Mouse (Mus musculus) liver, embryonic 12.5 days (tissue): ENCODE results near the gene Xpo5. TPM values are rescaled to one million over a fixed set of nuclear protein-coding genes. Genes with fewer than 3 reads are reported as not detected.

Experiments
- ATAC-seq: fragments of 200-750 bp; cut with Nextera tagmentation; 2 replicates; pipeline ENCODE4 v1.8.0; 2017; ENCODE audit warnings: moderate number of reproducible peaks, mild to moderate bottlenecking, moderate library complexity
- H3K27ac ChIP-seq: fragments of 300-500 bp; sonication (generic); 2 replicates; pipeline ENCODE4 v1.5.1; 2016; ENCODE audit warnings: mild to moderate bottlenecking
- H3K27me3 ChIP-seq: fragments of 300-500 bp; sonication (generic); replicated peaks from 2 replicates; pipeline ENCODE4 v1.6.1; 2016; ENCODE audit warnings: mild to moderate bottlenecking, moderate library complexity
- H3K36me3 ChIP-seq: fragments of 300-500 bp; sonication (generic); 2 replicates; pipeline ENCODE4 v1.6.1; 2016; ENCODE audit warnings: mild to moderate bottlenecking, moderate library complexity
- H3K4me1 ChIP-seq: fragments of 300-500 bp; sonication (generic); 2 replicates; pipeline ENCODE4 v1.6.1; 2016
- H3K4me2 ChIP-seq: fragments of 300-500 bp; sonication (generic); 2 replicates; pipeline ENCODE4 v1.6.1; 2016; ENCODE audit warnings: mild to moderate bottlenecking, moderate library complexity
- H3K4me3 ChIP-seq: fragments of 300-500 bp; sonication (generic); 2 replicates; pipeline ENCODE4 v1.5.1; 2016; ENCODE audit warnings: mild to moderate bottlenecking, moderate library complexity
- H3K9ac ChIP-seq: fragments of 300-500 bp; sonication (generic); 2 replicates; pipeline ENCODE4 v1.6.1; 2016; ENCODE audit warnings: mild to moderate bottlenecking, moderate library complexity
- H3K9me3 ChIP-seq: fragments of 300-500 bp; sonication (generic); replicated peaks from 2 replicates; pipeline ENCODE4 v1.6.1; 2016; ENCODE audit warnings: mild to moderate bottlenecking, moderate library complexity
- WGBS: fragments of 180-500 bp; shearing (Covaris S2); methylation state at CpG from one replicate; pipeline ENCODE4 v1.1.7; 2016; ENCODE audit not compliant: insufficient replicate concordance; 5-methylcytosine and 5-hydroxymethylcytosine counted together
- polyA plus RNA-seq: library from polyadenylated mRNA; unstranded; fragments of >200 nt; fragmentation: Nextera tagmentation; extraction: Ambion mirVana; gene quantifications from 2 replicates; pipeline ENCODE4 v1.2.1, GENCODE M21; 2016

Xpo5 gene
- polyA plus RNA-seq, 1 experiment from 2014 or later = 34.9 TPM

- 44% methylated on average over 9 of the region's 9 CpGs for WGBS
- peaks cover 64% of the 10 kb centered on the region for H3K36me3 ChIP-seq
- peak overlapping the region; percentile 78 for H3K4me2 ChIP-seq
- peak overlapping the region; percentile 92 for H3K9ac ChIP-seq
- no peaks in the 10 kb centered on the region for H3K9me3 ChIP-seq
- H3K4me1 ChIP-seq = peaks cover 47% of the 10 kb centered on the region
- peak overlapping the region; percentile 98 for H3K27ac ChIP-seq
- peak overlapping the region; percentile 81 for H3K4me3 ChIP-seq
- H3K27me3 ChIP-seq = no peaks in the 10 kb centered on the region
- no peak for ATAC-seq
Observed at GRCm38 (mm10) chr17:46162951-46163421, 39.6 kb upstream of the Xpo5 start.

GRCm38 (mm10) chr17:46164301-46164700 is 38.3 kb upstream of the Xpo5 start:
- H3K36me3 ChIP-seq = peaks cover 77% of the 10 kb centered on the region
- peaks cover 46% of the 10 kb centered on the region for H3K4me1 ChIP-seq
- H3K27ac ChIP-seq = no peak overlapping the region
- H3K9me3 ChIP-seq = no peaks in the 10 kb centered on the region
- H3K4me3 ChIP-seq = no peak overlapping the region
- no peak for ATAC-seq
- H3K4me2 ChIP-seq = no peak overlapping the region
- WGBS = 90% methylated on average over 8 of the region's 8 CpGs
- H3K9ac ChIP-seq = no peak overlapping the region
- no peaks in the 10 kb centered on the region for H3K27me3 ChIP-seq

DNA sequence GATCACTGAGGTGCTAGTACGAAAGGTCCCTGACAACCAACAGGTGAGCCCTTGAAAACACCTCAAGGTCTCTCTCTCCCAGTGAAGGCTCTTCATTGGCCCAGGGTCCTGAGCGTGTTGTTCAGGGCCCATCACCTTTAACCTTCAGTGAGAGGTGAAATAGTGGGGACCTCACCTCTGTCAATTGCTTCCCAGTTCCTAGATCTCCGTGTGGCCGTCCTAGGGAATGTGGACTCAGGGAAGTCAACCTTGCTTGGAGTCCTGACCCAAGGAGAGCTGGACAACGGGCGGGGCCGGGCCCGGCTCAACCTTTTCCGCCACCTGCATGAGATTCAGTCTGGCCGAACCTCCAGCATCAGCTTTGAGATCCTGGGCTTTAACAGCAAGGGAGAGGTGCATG is 37.8 kb upstream of the Xpo5 start:
- no peak overlapping the region for H3K9ac ChIP-seq
- H3K9me3 ChIP-seq = no peaks in the 10 kb centered on the region
- ATAC-seq = no peak
- peaks cover 82% of the 10 kb centered on the region for H3K36me3 ChIP-seq
- H3K4me1 ChIP-seq = peaks cover 46% of the 10 kb centered on the region
- 93% methylated on average over 10 of the region's 10 CpGs for WGBS
- H3K4me2 ChIP-seq = no peak overlapping the region
- H3K27me3 ChIP-seq = no peaks in the 10 kb centered on the region
- H3K27ac ChIP-seq = no peak overlapping the region
- H3K4me3 ChIP-seq = no peak overlapping the region

GRCm38 (mm10) chr17:46165460-46165859 is 37.1 kb upstream of the Xpo5 start:
- H3K27ac ChIP-seq = no peak overlapping the region
- no peak overlapping the region for H3K4me3 ChIP-seq
- H3K4me2 ChIP-seq = no peak overlapping the region
- WGBS = 90% methylated on average over 12 of the region's 12 CpGs
- no peaks in the 10 kb centered on the region for H3K27me3 ChIP-seq
- no peak for ATAC-seq
- H3K36me3 ChIP-seq = peaks cover 89% of the 10 kb centered on the region
- no peak overlapping the region for H3K9ac ChIP-seq
- H3K9me3 ChIP-seq = no peaks in the 10 kb centered on the region
- H3K4me1 ChIP-seq = peaks cover 46% of the 10 kb centered on the region

DNA sequence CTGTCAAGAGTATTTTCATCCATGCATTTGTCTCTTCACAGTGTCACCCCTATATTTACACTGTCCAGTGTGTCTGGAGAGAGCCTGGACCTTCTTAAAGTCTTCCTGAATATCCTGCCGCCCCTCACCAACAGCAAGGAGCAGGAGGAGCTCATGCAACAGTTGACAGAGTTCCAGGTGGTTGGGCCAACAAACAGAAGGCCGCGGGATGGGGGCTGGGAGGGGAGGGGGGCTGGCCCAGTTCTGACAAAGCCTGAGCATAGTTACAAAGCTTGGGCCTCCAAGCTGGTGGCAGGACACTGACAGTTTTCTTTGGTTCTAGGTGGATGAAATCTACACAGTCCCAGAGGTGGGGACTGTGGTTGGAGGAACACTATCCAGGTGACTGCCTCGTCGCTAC is 36.3 kb upstream of the Xpo5 start:
- no peak for ATAC-seq
- Histone ChIP-seq H3K4me3 (no peak overlapping the region), H3K4me2 (no peak overlapping the region), H3K36me3 (peaks cover 97% of the 10 kb centered on the region), H3K27me3 (no peaks in the 10 kb centered on the region), H3K27ac (peak overlapping the region; percentile 45; the same call in 1 of the 2 replicates), H3K4me1 (peaks cover 45% of the 10 kb centered on the region), H3K9ac (no peak overlapping the region), H3K9me3 (no peaks in the 10 kb centered on the region)
- WGBS = 80% methylated on average over 5 of the region's 5 CpGs

GRCm38 (mm10) chr17:46167014-46167413 is 35.6 kb upstream of the Xpo5 start:
- peak overlapping the region; percentile 45; the same call in 1 of the 2 replicates for H3K27ac ChIP-seq
- H3K4me3 ChIP-seq = no peak overlapping the region
- H3K4me2 ChIP-seq = no peak overlapping the region
- no peaks in the 10 kb centered on the region for H3K9me3 ChIP-seq
- H3K36me3 ChIP-seq = peaks cover 100% of the 10 kb centered on the region
- peaks cover 38% of the 10 kb centered on the region for H3K4me1 ChIP-seq
- H3K27me3 ChIP-seq = no peaks in the 10 kb centered on the region
- H3K9ac ChIP-seq = no peak overlapping the region
- ATAC-seq = no peak
- 84% methylated on average over 11 of the region's 11 CpGs for WGBS

DNA sequence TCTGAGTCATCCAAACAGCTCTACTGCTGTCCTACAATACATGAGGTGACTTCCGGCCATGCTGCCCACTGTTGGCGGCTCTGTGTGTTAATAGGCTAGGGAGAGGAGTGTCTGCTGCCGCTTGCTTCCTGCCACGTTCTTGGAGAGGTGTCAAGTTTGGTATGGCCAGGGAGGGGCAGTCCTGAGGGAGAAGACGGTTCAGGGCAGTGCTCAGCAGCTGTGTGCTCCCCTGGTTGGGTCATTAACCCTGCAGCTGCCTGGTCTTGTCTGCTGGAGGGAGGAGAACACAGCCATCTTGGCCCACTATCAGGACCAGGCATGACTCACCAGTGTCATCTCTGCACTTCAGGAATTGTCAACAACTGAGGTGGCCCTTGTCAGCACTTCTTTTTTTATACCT is 34.3 kb upstream of the Xpo5 start:
- 56% methylated on average over 5 of the region's 5 CpGs for WGBS
- no peaks in the 10 kb centered on the region for H3K9me3 ChIP-seq
- peaks cover 25% of the 10 kb centered on the region for H3K4me1 ChIP-seq
- no peak overlapping the region for H3K9ac ChIP-seq
- H3K27ac ChIP-seq = peak overlapping the region; percentile 73
- ATAC-seq = peak; percentile 77
- H3K36me3 ChIP-seq = peaks cover 100% of the 10 kb centered on the region
- H3K27me3 ChIP-seq = no peaks in the 10 kb centered on the region
- no peak overlapping the region for H3K4me3 ChIP-seq
- no peak overlapping the region for H3K4me2 ChIP-seq

DNA sequence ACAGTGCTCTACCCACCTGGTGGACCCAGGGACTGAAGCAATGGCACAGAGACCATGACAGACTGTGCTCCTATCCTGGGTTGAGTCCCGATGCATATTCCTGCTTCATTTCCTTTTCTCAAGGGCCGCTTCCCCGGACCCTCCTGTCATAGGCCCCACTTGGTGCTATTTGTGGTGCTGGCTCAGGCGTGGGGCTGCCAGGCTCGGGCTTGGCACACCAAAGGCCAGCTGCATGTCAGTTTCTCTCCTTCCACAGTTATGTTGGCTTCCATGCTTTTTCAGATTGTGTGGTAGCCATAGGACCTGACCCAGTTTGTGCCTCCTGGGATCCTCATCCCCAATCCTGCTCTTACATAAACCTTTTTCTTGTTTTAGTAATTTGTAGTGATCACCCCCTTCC is 33.8 kb upstream of the Xpo5 start:
- Histone ChIP-seq H3K9me3 (no peaks in the 10 kb centered on the region), H3K4me3 (no peak overlapping the region), H3K4me1 (peaks cover 22% of the 10 kb centered on the region), H3K36me3 (peaks cover 99% of the 10 kb centered on the region), H3K27ac (peak overlapping the region; percentile 73; the same call in 1 of the 2 replicates), H3K4me2 (no peak overlapping the region), H3K27me3 (no peaks in the 10 kb centered on the region), H3K9ac (no peak overlapping the region)
- 83% methylated on average over 5 of the region's 5 CpGs for WGBS
- no peak for ATAC-seq

DNA sequence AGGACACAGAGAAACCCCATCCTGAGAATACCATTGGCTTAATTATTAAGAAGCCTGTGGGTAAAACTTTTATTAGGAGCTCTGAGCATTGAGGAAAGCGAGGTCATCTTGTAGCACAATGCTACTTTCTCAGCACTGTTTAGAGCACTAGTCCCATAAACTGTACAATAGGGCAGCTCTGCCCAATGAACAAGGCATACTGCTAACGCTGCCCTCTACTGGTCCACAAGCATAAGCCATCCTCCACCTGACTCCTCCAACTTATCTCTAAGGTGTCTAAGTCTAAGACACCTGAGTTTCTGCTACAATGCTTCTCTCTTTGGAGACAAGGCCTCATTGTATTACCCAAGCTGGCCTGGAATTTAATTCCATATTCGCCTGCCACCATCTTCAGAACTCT is 32.0 kb upstream of the Xpo5 start:
- H3K9ac ChIP-seq = no peak overlapping the region
- peak overlapping the region; percentile 3; the same call in 1 of the 2 replicates for H3K27ac ChIP-seq
- no peak overlapping the region for H3K4me3 ChIP-seq
- peaks cover 96% of the 10 kb centered on the region for H3K36me3 ChIP-seq
- peaks cover 20% of the 10 kb centered on the region for H3K4me1 ChIP-seq
- no peak for ATAC-seq
- H3K4me2 ChIP-seq = no peak overlapping the region
- WGBS = 59% methylated on average over 3 of the region's 3 CpGs
- no peaks in the 10 kb centered on the region for H3K9me3 ChIP-seq
- no peaks in the 10 kb centered on the region for H3K27me3 ChIP-seq

GRCm38 (mm10) chr17:46182273-46182672 is 20.3 kb upstream of the Xpo5 start:
- 89% methylated on average over 4 of the region's 4 CpGs for WGBS
- no peak for ATAC-seq
- Histone ChIP-seq H3K36me3 (peaks cover 100% of the 10 kb centered on the region), H3K4me1 (no peaks in the 10 kb centered on the region), H3K4me2 (no peak overlapping the region), H3K27me3 (no peaks in the 10 kb centered on the region), H3K27ac (no peak overlapping the region), H3K4me3 (no peak overlapping the region), H3K9ac (no peak overlapping the region), H3K9me3 (no peaks in the 10 kb centered on the region)

- ATAC-seq = no peak
- Histone ChIP-seq H3K4me2 (no peak overlapping the region), H3K36me3 (peaks cover 98% of the 10 kb centered on the region)
Observed at GRCm38 (mm10) chr17:46188829-46189228, 13.8 kb upstream of the Xpo5 start.

DNA sequence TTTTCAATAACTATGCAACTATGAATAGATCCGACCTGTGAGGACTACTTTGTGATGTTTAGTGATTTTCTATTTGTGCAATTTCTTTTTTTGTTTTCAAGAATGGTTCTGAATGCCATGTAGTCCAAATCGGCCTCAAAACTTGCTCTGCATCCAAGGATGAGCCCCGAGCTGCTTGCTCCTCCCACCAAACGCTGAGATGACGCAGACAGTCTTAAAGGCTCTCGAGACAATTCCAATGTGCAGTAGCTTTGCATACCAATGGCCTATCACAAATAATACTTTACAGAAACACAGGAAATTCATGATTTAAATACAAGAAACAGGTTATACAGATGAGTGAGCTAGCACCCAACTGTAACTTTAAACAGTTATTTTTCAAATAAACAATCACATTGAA is 1.4 kb upstream of the Xpo5 start:
- Histone ChIP-seq H3K27me3 (no peaks in the 10 kb centered on the region), H3K27ac (peak overlapping the region; percentile 98; the same call in 1 of the 2 replicates), H3K9me3 (no peaks in the 10 kb centered on the region), H3K4me3 (peak overlapping the region; percentile 91), H3K9ac (peak overlapping the region; percentile 85), H3K4me2 (peak overlapping the region; percentile 90), H3K36me3 (peaks cover 58% of the 10 kb centered on the region), H3K4me1 (peaks cover 34% of the 10 kb centered on the region)
- no peak for ATAC-seq
- WGBS = 35% methylated on average over 6 of the region's 6 CpGs

More at GRCm38 (mm10) chr17:46188829-46189228, 13.8 kb upstream of the Xpo5 start:
- Histone ChIP-seq H3K4me3 (no peak overlapping the region), H3K4me1 (no peaks in the 10 kb centered on the region), H3K27me3 (no peaks in the 10 kb centered on the region), H3K9me3 (no peaks in the 10 kb centered on the region), H3K9ac (no peak overlapping the region), H3K27ac (no peak overlapping the region)
- WGBS = 86% methylated on average over 2 of the region's 2 CpGs

DNA sequence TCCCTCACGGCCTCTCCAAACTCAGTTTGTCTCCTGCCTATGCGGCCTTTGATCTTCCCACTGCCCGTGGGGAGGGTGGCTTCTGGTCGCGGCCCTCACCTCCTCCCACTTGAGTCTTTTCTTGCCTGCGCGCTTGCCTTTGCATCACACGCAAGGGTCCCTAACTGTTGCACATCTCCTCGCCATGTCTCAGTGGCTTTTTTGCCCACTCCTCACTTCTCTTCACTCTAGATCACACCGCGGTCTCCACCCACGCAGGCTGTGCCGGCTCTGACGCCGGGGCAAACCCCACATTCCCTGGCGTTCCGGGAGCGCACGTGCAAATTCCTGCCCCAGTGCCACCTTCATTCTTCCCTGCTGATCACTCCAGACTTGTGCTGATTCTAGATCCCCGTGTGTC is 496 bp downstream of the Xpo5 start:
- H3K27ac ChIP-seq = peak overlapping the region; percentile 98
- no peaks in the 10 kb centered on the region for H3K9me3 ChIP-seq
- peak overlapping the region; percentile 91 for H3K4me3 ChIP-seq
- peaks cover 34% of the 10 kb centered on the region for H3K4me1 ChIP-seq
- 0% methylated on average over 20 of the region's 20 CpGs for WGBS
- 0 out of 2 replicates have a peak, but pooled peaks have one; percentile 0 for ATAC-seq
- H3K9ac ChIP-seq = peak overlapping the region; percentile 85
- peaks cover 58% of the 10 kb centered on the region for H3K36me3 ChIP-seq
- H3K4me2 ChIP-seq = peak overlapping the region; percentile 90
- no peaks in the 10 kb centered on the region for H3K27me3 ChIP-seq
